Mouse (Mus musculus): ENCODE data around the gene H2al2a. TPM values are rescaled to one million over a fixed set of nuclear protein-coding genes. Genes with fewer than 3 reads are reported as not detected.

Gene H2al2a
- total and polyA plus RNA-seq, 2 experiments from 2014 or later: not detected

- Histone ChIP-seq H3K4me2 (ENCODE audit: low read depth, low read length) (no peak overlapping the region), H3K27ac (no peak overlapping the region), H3K9me3 (ENCODE audit: low read length) (no peaks in the 10 kb centered on the region), H3K4me3 (ENCODE audit: low read length) (no peak overlapping the region), H3K27me3 (ENCODE audit: insufficient read depth, low read length) (no peaks in the 10 kb centered on the region), H3K9ac (replicated peaks; ENCODE audit: low read length) (no peak overlapping the region), H3K4me1 (ENCODE audit: insufficient read depth, low read length) (no peaks in the 10 kb centered on the region), H3K36me3 (ENCODE audit: insufficient read depth, low read length) (no peaks in the 10 kb centered on the region)
- ATAC-seq (no peak), DNase-seq (ENCODE audit: low spot score) (no peak)
- TF ChIP-seq CTCF (IDR thresholded peaks at IDR 0.05; ENCODE audit: low read depth): no peak
- WGBS: 91% methylated on average over 4 of the region's 4 CpGs
These were observed 7.5 kb upstream of the H2al2a start for GRCm38 (mm10) chr2:18004286-18004685.

- TF ChIP-seq CTCF (IDR thresholded peaks at IDR 0.05; ENCODE audit: low read depth): no peak
- Histone ChIP-seq H3K27me3 (ENCODE audit: insufficient read depth, low read length) (no peaks in the 10 kb centered on the region), H3K4me2 (ENCODE audit: low read depth, low read length) (no peak overlapping the region), H3K4me3 (ENCODE audit: low read length) (no peak overlapping the region), H3K36me3 (ENCODE audit: insufficient read depth, low read length) (no peaks in the 10 kb centered on the region), H3K4me1 (ENCODE audit: insufficient read depth, low read length) (no peaks in the 10 kb centered on the region), H3K27ac (no peak overlapping the region), H3K9me3 (ENCODE audit: low read length) (no peaks in the 10 kb centered on the region), H3K9ac (replicated peaks; ENCODE audit: low read length) (no peak overlapping the region)
- DNase-seq (ENCODE audit: low spot score) (no peak), ATAC-seq (no peak)
- WGBS: 98% methylated on average over 3 of the region's 3 CpGs
These were observed 5.5 kb upstream of the H2al2a start for GRCm38 (mm10) chr2:18002306-18002705.

GRCm38 (mm10) chr2:17989562-17989961 is 7.2 kb downstream of the H2al2a start:
- DNase-seq (ENCODE audit: low spot score) (no peak), ATAC-seq (no peak)
- no peak overlapping the region for H3K9ac ChIP-seq (replicated peaks; ENCODE audit: low read length)
- no peak for TF ChIP-seq CTCF (IDR thresholded peaks at IDR 0.05; ENCODE audit: low read depth)
- no peaks in the 10 kb centered on the region for H3K27me3 ChIP-seq (ENCODE audit: insufficient read depth, low read length)
- H3K4me3 ChIP-seq (ENCODE audit: low read length): no peak overlapping the region
- no peak overlapping the region for H3K4me2 ChIP-seq (ENCODE audit: low read depth, low read length)
- no peak overlapping the region for H3K27ac ChIP-seq
- H3K4me1 ChIP-seq (ENCODE audit: insufficient read depth, low read length): no peaks in the 10 kb centered on the region
- H3K36me3 ChIP-seq (ENCODE audit: insufficient read depth, low read length): no peaks in the 10 kb centered on the region
- no peaks in the 10 kb centered on the region for H3K9me3 ChIP-seq (ENCODE audit: low read length)

- DNase-seq (ENCODE audit: low spot score) (no peak), ATAC-seq (no peak)
- Histone ChIP-seq H3K9ac (replicated peaks; ENCODE audit: low read length) (no peak overlapping the region), H3K27ac (no peak overlapping the region), H3K36me3 (ENCODE audit: insufficient read depth, low read length) (no peaks in the 10 kb centered on the region), H3K4me1 (ENCODE audit: insufficient read depth, low read length) (no peaks in the 10 kb centered on the region), H3K4me2 (ENCODE audit: low read depth, low read length) (no peak overlapping the region), H3K9me3 (ENCODE audit: low read length) (no peaks in the 10 kb centered on the region), H3K27me3 (ENCODE audit: insufficient read depth, low read length) (no peaks in the 10 kb centered on the region), H3K4me3 (ENCODE audit: low read length) (no peak overlapping the region)
- 45% methylated on average over 3 of the region's 3 CpGs for WGBS
- no peak for TF ChIP-seq CTCF (IDR thresholded peaks at IDR 0.05; ENCODE audit: low read depth)
These were observed 7.6 kb downstream of the H2al2a start for GRCm38 (mm10) chr2:17989115-17989514.

- Histone ChIP-seq H3K9me3 (ENCODE audit: low read length) (no peaks in the 10 kb centered on the region), H3K9ac (replicated peaks; ENCODE audit: low read length) (no peak overlapping the region), H3K36me3 (ENCODE audit: insufficient read depth, low read length) (no peaks in the 10 kb centered on the region), H3K27ac (no peak overlapping the region), H3K4me3 (ENCODE audit: low read length) (no peak overlapping the region), H3K27me3 (ENCODE audit: insufficient read depth, low read length) (no peaks in the 10 kb centered on the region), H3K4me1 (ENCODE audit: insufficient read depth, low read length) (no peaks in the 10 kb centered on the region), H3K4me2 (ENCODE audit: low read depth, low read length) (no peak overlapping the region)
- no peak for TF ChIP-seq CTCF (IDR thresholded peaks at IDR 0.05; ENCODE audit: low read depth)
- 90% methylated on average over 3 of the region's 3 CpGs for WGBS
- ATAC-seq: no peak
- no peak for DNase-seq (ENCODE audit: low spot score)
These were observed 10.1 kb downstream of the H2al2a start for GRCm38 (mm10) chr2:17986694-17987093.

GRCm38 (mm10) chr2:17984774-17985173 is 12.0 kb downstream of the H2al2a start:
- no peak for DNase-seq (ENCODE audit: low spot score)
- no peak overlapping the region for H3K4me3 ChIP-seq (ENCODE audit: low read length)
- 96% methylated on average over 3 of the region's 3 CpGs for WGBS
- no peaks in the 10 kb centered on the region for H3K9me3 ChIP-seq (ENCODE audit: low read length)
- no peaks in the 10 kb centered on the region for H3K27me3 ChIP-seq (ENCODE audit: insufficient read depth, low read length)
- no peak for TF ChIP-seq CTCF (IDR thresholded peaks at IDR 0.05; ENCODE audit: low read depth)
- H3K4me2 ChIP-seq (ENCODE audit: low read depth, low read length): no peak overlapping the region
- H3K4me1 ChIP-seq (ENCODE audit: insufficient read depth, low read length): no peaks in the 10 kb centered on the region
- H3K9ac ChIP-seq (replicated peaks; ENCODE audit: low read length): no peak overlapping the region
- H3K27ac ChIP-seq: no peak overlapping the region
- no peak for ATAC-seq
- no peaks in the 10 kb centered on the region for H3K36me3 ChIP-seq (ENCODE audit: insufficient read depth, low read length)

- Histone ChIP-seq H3K9me3 (ENCODE audit: low read length) (no peaks in the 10 kb centered on the region), H3K4me3 (ENCODE audit: low read length) (no peak overlapping the region), H3K9ac (replicated peaks; ENCODE audit: low read length) (no peak overlapping the region), H3K4me2 (ENCODE audit: low read depth, low read length) (no peak overlapping the region), H3K27ac (no peak overlapping the region), H3K4me1 (ENCODE audit: insufficient read depth, low read length) (no peaks in the 10 kb centered on the region), H3K27me3 (ENCODE audit: insufficient read depth, low read length) (no peaks in the 10 kb centered on the region), H3K36me3 (ENCODE audit: insufficient read depth, low read length) (no peaks in the 10 kb centered on the region)
- 83% methylated on average over 1 of the region's 1 CpGs for WGBS
- no peak for ATAC-seq
- TF ChIP-seq CTCF (IDR thresholded peaks at IDR 0.05; ENCODE audit: low read depth): no peak
- DNase-seq (ENCODE audit: low spot score): no peak
These were observed 14.0 kb downstream of the H2al2a start for GRCm38 (mm10) chr2:17982747-17983146.
